Mouse (Mus musculus) thymus, adult 18-20 months (tissue): ENCODE data around the gene Sun1.

Experiments used
- DNase-seq, 2 experiments: peaks; one replicate each; pipeline ENCODE4 v3.0.0; 2022; ENCODE audit warnings: mixed read lengths in 2 of 2

Sun1 gene

DNA sequence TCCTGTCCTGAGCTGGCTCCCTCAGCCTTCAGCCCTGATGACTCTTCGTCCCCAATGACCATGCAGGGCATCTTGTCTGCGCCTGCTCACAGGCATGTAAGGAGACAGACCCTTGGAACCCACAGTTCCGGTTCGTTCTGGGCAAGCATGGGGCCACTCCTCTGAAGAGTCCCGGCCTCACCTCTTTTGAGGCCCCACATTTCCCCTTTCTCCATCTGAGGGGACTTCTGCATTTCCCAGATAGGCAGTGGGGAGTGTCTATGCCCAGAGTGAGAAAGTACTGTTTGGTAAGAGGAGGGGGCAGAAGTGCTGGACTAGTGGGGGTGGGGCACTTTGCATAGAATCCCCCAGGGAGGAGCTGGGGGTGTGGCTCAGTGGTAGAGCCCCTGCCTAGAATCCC, 86.7 kb downstream of the Sun1 start:
- no peak for DNase-seq

DNA sequence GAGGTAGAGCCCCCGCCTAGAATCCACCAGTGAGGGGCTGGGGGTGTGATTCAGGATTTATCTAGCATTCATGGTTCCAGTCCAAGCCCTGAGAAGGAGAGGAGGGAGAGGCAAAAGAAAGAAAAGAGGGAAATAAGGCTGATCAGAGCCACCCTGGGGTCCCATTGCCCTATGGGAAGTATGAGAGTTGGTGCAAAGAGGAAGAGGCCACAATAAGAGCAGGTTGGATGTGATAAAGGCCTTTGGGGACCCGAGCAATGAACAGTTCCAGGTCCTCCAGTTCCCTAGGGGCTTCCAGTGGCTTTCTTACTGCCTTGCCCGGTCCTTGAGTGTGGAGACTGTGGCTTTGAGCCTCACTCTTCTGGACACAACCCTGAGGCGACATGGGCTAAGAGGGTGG, 87.3 kb downstream of the Sun1 start:
- no peak for DNase-seq

DNA sequence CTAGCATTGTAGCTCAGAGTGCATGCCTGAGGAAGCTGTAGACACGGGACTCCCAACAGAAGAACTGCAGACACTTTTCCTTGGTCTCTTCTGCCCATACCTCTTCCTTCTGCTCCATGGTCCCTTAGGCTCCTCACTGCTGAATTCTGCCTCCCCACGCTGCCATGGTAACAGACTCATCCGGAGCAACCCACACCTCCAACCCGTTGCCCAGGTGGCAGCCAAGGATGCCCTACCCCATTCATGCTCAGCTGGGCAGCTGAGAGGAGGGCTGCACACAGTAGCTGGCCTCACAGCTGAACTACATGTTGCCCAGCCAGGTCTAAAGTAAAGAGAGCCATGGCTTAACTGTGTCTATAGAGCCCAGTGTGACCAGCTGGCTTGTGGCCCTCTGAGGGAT, 88.2 kb downstream of the Sun1 start:
- DNase-seq, result no peak

DNA sequence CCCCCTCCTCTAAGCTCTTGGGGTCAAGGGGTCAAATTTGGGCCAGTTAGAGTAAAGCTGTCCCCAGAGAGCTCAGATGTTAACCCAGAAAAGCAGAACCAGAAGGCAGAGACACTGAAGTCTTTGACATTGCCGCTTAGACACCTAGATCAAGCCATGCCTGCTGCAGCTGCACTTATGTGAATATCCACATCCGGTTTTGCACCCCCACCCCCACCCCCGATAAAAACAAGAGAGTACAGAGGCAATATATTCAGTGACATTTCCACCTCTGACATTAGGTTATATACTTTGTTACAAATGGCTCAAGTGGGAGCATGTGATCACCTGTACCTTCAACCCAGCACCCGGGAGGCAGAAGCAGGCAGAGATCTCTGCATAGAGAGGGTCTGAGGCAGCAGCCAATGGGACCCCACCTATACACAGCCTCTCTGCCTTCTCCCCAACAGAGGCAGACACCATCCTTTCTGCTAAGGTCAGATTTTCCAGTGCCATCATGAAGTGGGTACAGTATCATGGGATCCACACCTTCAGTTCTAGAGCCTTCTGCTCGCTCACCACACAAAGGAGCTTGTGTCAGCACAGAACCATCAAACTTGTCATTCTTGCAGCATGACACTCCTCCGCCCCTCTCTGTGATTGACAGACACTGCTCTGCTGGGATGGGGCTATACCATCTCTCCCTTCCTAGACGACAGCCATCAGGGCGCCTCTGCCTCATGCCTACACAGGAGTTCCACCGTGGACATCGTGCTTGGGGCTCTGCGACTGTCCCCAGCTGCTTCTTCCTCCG, 90.2 kb downstream of the Sun1 start:
- no peak for DNase-seq

DNA sequence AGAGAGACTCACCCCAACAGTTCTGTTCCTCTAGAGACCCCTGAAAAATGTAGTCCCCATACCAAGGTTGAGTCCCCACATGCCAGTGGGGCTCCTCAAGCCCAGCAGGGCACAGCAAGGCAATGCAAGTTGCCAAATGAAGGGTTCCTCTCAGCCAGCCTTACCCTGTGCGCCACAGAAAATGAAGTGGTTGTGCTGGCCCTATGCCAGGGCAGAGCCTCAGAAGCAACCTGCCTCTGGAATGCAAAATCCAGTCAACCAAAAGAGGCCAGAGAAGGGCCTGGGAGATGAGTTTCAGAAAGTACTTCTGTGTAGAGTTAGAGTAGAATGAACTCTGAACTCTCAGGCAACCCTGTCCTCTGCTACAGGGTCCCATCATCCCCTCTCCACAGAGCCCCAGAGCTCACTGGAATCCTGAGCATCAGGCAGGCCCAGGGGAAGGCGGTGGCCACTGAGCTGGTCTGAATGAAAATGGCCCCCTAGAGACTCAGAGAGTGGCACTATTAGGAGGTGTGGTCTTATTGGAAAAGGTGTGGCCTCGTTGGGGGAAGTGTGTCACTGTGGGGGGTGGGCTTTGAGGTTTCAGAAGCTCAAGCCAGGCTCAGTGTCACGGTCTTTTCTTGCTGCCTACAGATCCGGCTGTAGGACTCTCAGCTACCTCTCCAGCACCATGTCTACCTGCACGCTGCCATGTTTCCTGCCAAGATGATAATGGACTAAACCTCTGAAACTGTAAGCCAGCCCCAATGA, 91.5 kb downstream of the Sun1 start:
- DNase-seq, result no peak

DNA sequence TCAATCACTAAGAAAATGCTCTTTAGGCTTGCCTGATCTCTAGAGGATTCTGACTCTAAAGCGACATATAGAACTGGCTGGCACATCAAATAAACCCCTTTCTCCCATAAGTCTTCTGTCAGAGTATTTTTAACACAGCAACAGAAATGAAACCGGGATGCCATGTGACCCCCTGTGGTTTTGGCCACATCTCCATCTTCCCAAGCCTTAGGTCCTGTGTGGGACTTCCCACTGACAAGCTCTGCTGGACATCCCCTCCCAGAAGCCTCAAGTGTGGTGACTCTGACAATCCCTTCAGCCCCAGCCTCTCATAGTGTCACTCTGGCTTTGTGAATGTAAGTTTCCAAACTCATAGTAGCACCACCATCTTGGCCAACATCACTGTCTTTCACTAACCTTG, 93.7 kb downstream of the Sun1 start:
- no peak for DNase-seq

DNA sequence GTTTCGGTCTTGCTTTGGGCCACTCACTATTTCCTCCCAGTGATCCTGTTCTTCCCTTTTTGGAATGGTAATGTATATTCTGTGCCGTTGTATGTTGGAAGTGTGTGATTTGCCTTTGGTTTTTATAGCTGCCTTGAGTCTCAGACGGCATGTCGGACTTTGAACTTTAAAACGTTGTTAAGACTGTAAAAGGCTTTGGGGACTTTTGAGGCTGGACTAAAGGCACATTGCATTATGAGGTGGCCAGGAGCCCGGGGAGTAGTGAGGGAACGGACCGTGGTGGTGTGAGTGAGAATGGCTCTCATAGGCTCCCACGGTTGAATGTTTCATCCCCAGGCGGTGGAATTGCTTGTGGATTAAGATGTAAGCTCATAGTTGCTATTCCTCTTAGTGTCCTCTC, 96.7 kb downstream of the Sun1 start:
- no peak for DNase-seq

DNA sequence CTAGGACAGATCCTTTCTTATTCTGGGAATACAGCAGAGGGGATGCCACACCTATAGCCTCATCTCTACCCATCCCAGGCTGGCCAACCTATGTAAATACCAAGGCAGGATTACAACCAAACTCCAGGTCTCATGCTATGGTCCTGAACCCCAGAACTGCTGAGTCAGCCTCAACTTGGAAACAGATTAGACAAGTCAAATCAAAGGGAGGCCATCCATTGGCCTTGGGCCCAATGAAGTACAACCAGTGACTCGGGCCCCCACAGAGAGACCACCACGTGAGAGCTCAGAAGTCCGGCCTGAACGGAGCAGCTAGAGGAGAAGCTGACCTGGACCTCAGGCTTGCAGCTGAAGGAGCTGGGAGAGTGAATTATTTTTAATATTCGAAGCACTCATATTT, 97.3 kb downstream of the Sun1 start:
- DNase-seq, result no peak
